Comparison of ENCODE assay signal across 8 mouse cellular contexts in the genomic region with DNA sequence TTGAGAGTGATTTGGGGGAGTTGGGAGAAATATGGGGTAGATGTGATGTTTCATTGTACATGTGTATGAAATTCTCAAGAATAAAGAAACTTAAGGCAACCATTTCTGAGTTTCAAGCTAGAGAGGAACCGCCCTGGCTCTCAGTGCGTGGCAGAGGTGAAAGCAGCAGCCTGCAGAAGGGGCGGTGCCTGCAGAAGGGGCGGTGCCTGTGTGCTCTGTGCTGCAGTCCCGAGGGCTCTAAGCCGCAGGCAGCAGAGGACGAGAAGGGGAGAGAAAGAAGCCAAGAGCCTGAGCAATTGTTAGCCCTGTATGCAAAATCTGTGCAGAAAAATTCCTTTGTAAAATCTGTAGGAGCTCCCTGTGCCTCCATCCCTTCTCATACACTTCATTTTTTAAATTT. TPM values are rescaled to one million over a fixed set of nuclear protein-coding genes. Genes with fewer than 3 reads are reported as not detected.
DNase-seq lines count a peak whose midpoint lies in the region; ATAC-seq lines count a peak whose summit lies in the region.

No protein-coding gene starts in this region.

- H3K9me3 ChIP-seq in hindbrain, embryonic 10.5 days: no peaks in the 10 kb centered on the region
- no peaks in the 10 kb centered on the region for H3K9me3 ChIP-seq in hindbrain, embryonic 14.5 days (ENCODE audit: control insufficient read depth, low read length)
- no peaks in the 10 kb centered on the region for H3K9me3 ChIP-seq in hindbrain, embryonic 12.5 days (replicated peaks)
- H3K9me3 ChIP-seq in liver, embryonic 16.5 days (replicated peaks; ENCODE audit: control insufficient read depth, low read length): no peaks in the 10 kb centered on the region
- H3K9me3 ChIP-seq in stomach, embryonic 15.5 days: no peaks in the 10 kb centered on the region

- 6% methylated on average over 7 of the region's 7 CpGs for WGBS in hindbrain, embryonic 10.5 days
- WGBS in hindbrain, embryonic 14.5 days: 11% methylated on average over 7 of the region's 7 CpGs
- WGBS in hindbrain, embryonic 12.5 days: 9% methylated on average over 7 of the region's 7 CpGs
- WGBS in liver, embryonic 16.5 days (ENCODE audit: insufficient replicate concordance): 2% methylated on average over 7 of the region's 7 CpGs
- 3% methylated on average over 7 of the region's 7 CpGs for WGBS in stomach, embryonic 15.5 days

- no peak for ATAC-seq in hindbrain, embryonic 14.5 days (ENCODE audit: low FRiP score)
- peak; percentile 69; the same call in 1 of the 2 replicates for ATAC-seq in hindbrain, embryonic 12.5 days (ENCODE audit: low FRiP score)
- peak; percentile 88 for ATAC-seq in liver, embryonic 16.5 days (ENCODE audit: low read depth)
- ATAC-seq in stomach, embryonic 15.5 days (ENCODE audit: insufficient read depth, low FRiP score, low read depth): peak; percentile 92

- H3K4me1 ChIP-seq in hindbrain, embryonic 10.5 days (replicated peaks): peaks cover 20% of the 10 kb centered on the region
- H3K4me1 ChIP-seq in hindbrain, embryonic 14.5 days (replicated peaks; ENCODE audit: control insufficient read depth, insufficient read depth, low read length): no peaks in the 10 kb centered on the region
- H3K4me1 ChIP-seq in hindbrain, embryonic 12.5 days: 0 out of 2 replicates have a peak, but pooled peaks cover 3% of the 10 kb centered on the region
- H3K4me1 ChIP-seq in liver, embryonic 16.5 days (ENCODE audit: control insufficient read depth, low read depth, low read length): peaks cover 43% of the 10 kb centered on the region
- no peaks in the 10 kb centered on the region for H3K4me1 ChIP-seq in stomach, embryonic 15.5 days

- no peak overlapping the region for H3K27ac ChIP-seq in hindbrain, embryonic 10.5 days
- no peak overlapping the region for H3K27ac ChIP-seq in hindbrain, embryonic 14.5 days
- no peak overlapping the region for H3K27ac ChIP-seq in hindbrain, embryonic 12.5 days
- H3K27ac ChIP-seq in liver, embryonic 16.5 days (ENCODE audit: low read length): no peak overlapping the region
- no peak overlapping the region for H3K27ac ChIP-seq in stomach, embryonic 15.5 days

- H3K27me3 ChIP-seq in hindbrain, embryonic 10.5 days (ENCODE audit: insufficient read depth, poor library complexity, severe bottlenecking): no peaks in the 10 kb centered on the region
- no peaks in the 10 kb centered on the region for H3K27me3 ChIP-seq in hindbrain, embryonic 14.5 days (ENCODE audit: control insufficient read depth, insufficient read depth, low read length)
- H3K27me3 ChIP-seq in hindbrain, embryonic 12.5 days: no peaks in the 10 kb centered on the region
- H3K27me3 ChIP-seq in liver, embryonic 16.5 days (ENCODE audit: control insufficient read depth, insufficient read depth, low read depth, low read length): no peaks in the 10 kb centered on the region
- no peaks in the 10 kb centered on the region for H3K27me3 ChIP-seq in stomach, embryonic 15.5 days (replicated peaks)

- no peak overlapping the region for H3K4me2 ChIP-seq in hindbrain, embryonic 14.5 days (replicated peaks)
- no peak overlapping the region; the same call in 1 of the 2 replicates for H3K4me2 ChIP-seq in hindbrain, embryonic 12.5 days (replicated peaks)
- H3K4me2 ChIP-seq in liver, embryonic 16.5 days (ENCODE audit: low read depth, low read length): peak overlapping the region; percentile 18
- H3K4me2 ChIP-seq in stomach, embryonic 15.5 days: peak overlapping the region; percentile 14; the same call in 1 of the 2 replicates

- H3K9ac ChIP-seq in hindbrain, embryonic 14.5 days: no peak overlapping the region
- H3K9ac ChIP-seq in hindbrain, embryonic 12.5 days: no peak overlapping the region
- no peak overlapping the region for H3K9ac ChIP-seq in liver, embryonic 16.5 days (ENCODE audit: low read depth, low read length)
- H3K9ac ChIP-seq in stomach, embryonic 15.5 days: no peak overlapping the region

- peak; percentile 29 for DNase-seq in hindbrain, embryonic 10.5 days (ENCODE audit: low spot score)
- DNase-seq in hindbrain, embryonic 14.5 days (ENCODE audit: low spot score): no peak
- peak; percentile 61 for DNase-seq in c-Kit-negative CD71-positive TER-119-positive erythroid progenitor cells, embryonic 14.5 days (ENCODE audit: low read depth, low spot score)
- no peak for DNase-seq in gastrocnemius, postnatal 25 days
- no peak for DNase-seq in layer of hippocampus, postnatal 10 days (ENCODE audit: low spot score in 2 of 2)

- H3K36me3 ChIP-seq in hindbrain, embryonic 10.5 days: peaks cover 3% of the 10 kb centered on the region; the same call in 1 of the 2 replicates
- H3K36me3 ChIP-seq in hindbrain, embryonic 14.5 days (replicated peaks; ENCODE audit: control insufficient read depth, insufficient read depth): peaks cover 19% of the 10 kb centered on the region
- peaks cover 4% of the 10 kb centered on the region; the same call in 1 of the 2 replicates for H3K36me3 ChIP-seq in hindbrain, embryonic 12.5 days
- no peaks in the 10 kb centered on the region for H3K36me3 ChIP-seq in liver, embryonic 16.5 days (ENCODE audit: control insufficient read depth, insufficient read depth)
- no peaks in the 10 kb centered on the region for H3K36me3 ChIP-seq in stomach, embryonic 15.5 days

- H3K4me3 ChIP-seq in hindbrain, embryonic 10.5 days: no peak overlapping the region
- H3K4me3 ChIP-seq in hindbrain, embryonic 14.5 days (replicated peaks; ENCODE audit: low read length): no peak overlapping the region
- H3K4me3 ChIP-seq in hindbrain, embryonic 12.5 days: no peak overlapping the region
- H3K4me3 ChIP-seq in liver, embryonic 16.5 days (ENCODE audit: low read depth, low read length): no peak overlapping the region
- H3K4me3 ChIP-seq in stomach, embryonic 15.5 days (replicated peaks): no peak overlapping the region

RNA-seq across cellular contexts. Expression of a gene that starts 20.8 kb away (rescaled TPM):
- 0.24 and 0.41 TPM in 2 replicates for polyA plus RNA-seq in hindbrain, embryonic 10.5 days (2016; fragmentation: Nextera tagmentation; extraction: Ambion mirVana)
- polyA plus RNA-seq in hindbrain, embryonic 14.5 days (2014; fragmentation: Nextera tagmentation; extraction: Ambion mirVana): 0.68 and 1.1 TPM in 2 replicates
- polyA plus RNA-seq in hindbrain, embryonic 12.5 days (2016; fragmentation: Nextera tagmentation; extraction: Ambion mirVana): 0.33 and 0.35 TPM in 2 replicates
- polyA plus RNA-seq in liver, embryonic 16.5 days (2015; fragmentation: Nextera tagmentation; extraction: Ambion mirVana): 0.04 TPM in 1 of 2 replicates, not detected in the other
- polyA plus RNA-seq in stomach, embryonic 15.5 days (2015; fragmentation: Nextera tagmentation; extraction: Ambion mirVana): 0.28 and 0.44 TPM in 2 replicates
- total RNA-seq in gastrocnemius, postnatal 25 days (2021): under 1 TPM; 0.11 to 0.18 TPM
- total RNA-seq in layer of hippocampus, postnatal 10 days (2021): 1 to 10 TPM; 1.7 to 2.4 TPM

RNA-seq across cellular contexts. Expression of a gene that starts 51.4 kb away (rescaled TPM):
- 2.4 and 3.0 TPM in 2 replicates for polyA plus RNA-seq in hindbrain, embryonic 10.5 days (2016; fragmentation: Nextera tagmentation; extraction: Ambion mirVana)
- 15.3 and 16.3 TPM in 2 replicates for polyA plus RNA-seq in hindbrain, embryonic 14.5 days (2014; fragmentation: Nextera tagmentation; extraction: Ambion mirVana)
- 5.8 and 7.4 TPM in 2 replicates for polyA plus RNA-seq in hindbrain, embryonic 12.5 days (2016; fragmentation: Nextera tagmentation; extraction: Ambion mirVana)
- polyA plus RNA-seq in liver, embryonic 16.5 days (2015; fragmentation: Nextera tagmentation; extraction: Ambion mirVana): 0.47 and 0.76 TPM in 2 replicates
- 1.6 and 2.0 TPM in 2 replicates for polyA plus RNA-seq in stomach, embryonic 15.5 days (2015; fragmentation: Nextera tagmentation; extraction: Ambion mirVana)
- total RNA-seq in gastrocnemius, postnatal 25 days (2021): 1 to 10 TPM; 1.4 TPM
- total RNA-seq in layer of hippocampus, postnatal 10 days (2021): 10 to 100 TPM; 12.8 to 13.7 TPM

RNA-seq across cellular contexts. Expression of a gene that starts 51.6 kb away (rescaled TPM):
- 1.1 and 3.0 TPM in 2 replicates for polyA plus RNA-seq in hindbrain, embryonic 10.5 days (2016; fragmentation: Nextera tagmentation; extraction: Ambion mirVana)
- 3.2 and 8.5 TPM in 2 replicates for polyA plus RNA-seq in hindbrain, embryonic 14.5 days (2014; fragmentation: Nextera tagmentation; extraction: Ambion mirVana)
- 4.1 and 5.2 TPM in 2 replicates for polyA plus RNA-seq in hindbrain, embryonic 12.5 days (2016; fragmentation: Nextera tagmentation; extraction: Ambion mirVana)
- polyA plus RNA-seq in liver, embryonic 16.5 days (2015; fragmentation: Nextera tagmentation; extraction: Ambion mirVana): 0.42 and 0.85 TPM in 2 replicates
- polyA plus RNA-seq in stomach, embryonic 15.5 days (2015; fragmentation: Nextera tagmentation; extraction: Ambion mirVana): 3.1 and 3.5 TPM in 2 replicates
- total RNA-seq in gastrocnemius, postnatal 25 days (2021): 1 to 10 TPM; 4.7 to 5.0 TPM
- total RNA-seq in layer of hippocampus, postnatal 10 days (2021): 10 to 100 TPM; 19.5 to 25.1 TPM

Comparison
In these comparisons a context has a peak if more than half of its experiments do, and no peak if none do; other contexts are left out.
1. DNase-seq: peak in hindbrain, embryonic 10.5 days (single experiment) and c-Kit-negative CD71-positive TER-119-positive erythroid progenitor cells, embryonic 14.5 days (single experiment); none in hindbrain, embryonic 14.5 days (single experiment), gastrocnemius, postnatal 25 days (single experiment) and layer of hippocampus, postnatal 10 days (0 of 2).
2. H3K4me2 ChIP-seq: peak in liver, embryonic 16.5 days (single experiment) and stomach, embryonic 15.5 days (single experiment); none in hindbrain, embryonic 14.5 days (single experiment) and hindbrain, embryonic 12.5 days (single experiment).